Mouse (Mus musculus): ENCODE data around the gene Edaradd. TPM values are rescaled to one million over a fixed set of nuclear protein-coding genes. Genes with fewer than 3 reads are reported as not detected.
"Not testable (repeated sequence)": the region's sequence is repeated elsewhere in the genome, so short reads cannot be mapped to it uniquely, and the experiment has no call there.

Edaradd gene
- total RNA-seq, 2 experiments from 2014 or later, result 0.17 to 0.18 TPM

DNA sequence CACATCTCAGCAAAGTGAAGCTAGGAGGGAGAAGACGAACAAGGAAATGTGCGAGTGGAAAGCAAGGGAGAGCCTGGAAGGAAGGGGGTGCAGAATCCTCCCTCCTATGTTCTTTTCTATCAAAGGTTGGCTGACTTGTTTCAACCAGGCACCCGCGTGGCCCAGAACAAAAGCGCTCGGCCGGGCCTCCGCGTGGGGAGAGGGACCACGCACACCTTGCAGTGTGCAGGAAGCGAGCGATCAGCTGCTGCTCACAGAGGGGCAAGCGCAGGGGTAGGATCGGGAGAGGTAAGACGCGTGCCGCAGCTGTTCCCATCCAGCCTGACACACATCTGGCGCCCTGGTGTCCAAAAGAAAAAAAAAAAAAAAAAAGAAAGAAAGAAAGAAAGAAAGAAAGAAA, 867 bp downstream of the Edaradd start:
- no peak for DNase-seq (ENCODE audit: low spot score in 2 of 2)

DNA sequence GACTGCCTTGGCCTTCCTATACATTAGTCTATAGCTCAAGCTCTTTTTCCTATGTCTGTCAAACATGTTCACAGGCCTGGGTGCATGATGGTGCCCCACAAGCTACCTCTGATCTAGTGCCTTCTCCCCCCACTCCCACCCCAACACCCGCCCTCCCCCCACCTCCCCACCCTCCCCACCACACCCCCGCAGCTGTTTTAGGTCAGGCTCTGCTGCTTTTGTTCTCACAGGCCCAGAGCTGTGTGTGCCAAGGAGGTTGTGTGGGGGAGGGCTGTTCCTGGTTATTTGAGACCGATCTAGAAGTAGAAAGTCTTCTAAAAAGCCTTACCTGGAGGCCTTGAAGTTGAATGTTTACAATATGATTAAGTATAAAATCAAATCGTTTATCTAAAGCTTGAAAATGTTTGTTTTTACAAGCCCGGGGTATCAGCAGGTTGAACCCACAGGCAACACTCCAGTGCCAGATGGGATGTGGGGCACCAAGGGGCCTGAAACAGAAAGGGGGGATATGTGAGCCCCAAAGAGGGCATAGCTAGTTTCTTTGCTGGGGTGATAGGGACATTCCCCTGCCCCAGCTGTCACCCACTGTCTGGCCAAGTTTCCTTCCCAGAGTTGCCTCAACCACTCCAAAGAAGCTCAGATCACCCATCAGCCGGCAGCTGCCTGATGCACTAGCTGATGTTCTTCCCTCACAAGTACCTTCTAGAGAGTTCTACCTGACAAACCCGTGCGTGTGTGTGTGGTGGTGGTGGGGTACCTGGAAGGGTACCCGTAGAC, 8.9 kb downstream of the Edaradd start:
- no peak for DNase-seq (ENCODE audit: low spot score in 2 of 2)

DNA sequence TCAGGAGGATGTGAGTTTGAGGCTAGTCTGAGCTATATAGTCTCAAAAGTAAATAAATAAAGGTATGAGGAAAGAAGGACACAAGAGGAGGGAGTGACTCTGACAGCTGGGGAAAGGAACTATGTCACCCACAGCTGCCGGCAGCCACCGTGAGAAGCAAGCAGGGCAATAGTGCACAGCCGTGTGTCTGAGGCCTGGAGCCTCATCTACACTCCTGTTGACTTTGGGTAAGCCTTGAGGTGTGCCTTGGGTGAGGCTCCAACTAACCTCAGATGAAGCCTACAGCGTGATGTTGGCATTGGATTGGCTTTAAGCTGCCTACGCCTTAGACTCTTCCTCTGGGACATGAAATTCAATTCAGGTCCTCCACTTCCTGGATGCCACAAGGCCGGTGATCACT, 10.2 kb downstream of the Edaradd start:
- DNase-seq (ENCODE audit: low spot score in 2 of 2), result no peak

DNA sequence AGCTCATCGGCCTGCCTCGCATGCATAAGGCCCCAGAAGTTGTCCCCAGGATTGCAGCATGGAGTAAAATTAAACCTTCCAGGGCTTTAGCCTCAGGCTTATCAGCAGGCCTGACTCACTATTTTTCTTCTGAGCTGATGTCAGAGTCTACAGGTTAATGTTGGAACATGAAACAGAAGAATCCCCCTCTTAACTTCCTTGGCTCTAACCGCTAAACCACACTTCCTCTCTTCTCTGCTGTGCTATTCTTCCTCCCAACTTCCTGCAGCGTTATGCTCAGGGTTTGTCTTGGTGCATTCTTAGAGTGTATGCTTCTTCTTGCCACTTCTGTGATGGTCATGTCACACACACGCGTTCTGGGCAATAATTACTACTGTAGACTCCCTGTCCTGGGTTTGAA, 12.8 kb downstream of the Edaradd start:
- no peak for DNase-seq (ENCODE audit: low spot score in 2 of 2)

DNA sequence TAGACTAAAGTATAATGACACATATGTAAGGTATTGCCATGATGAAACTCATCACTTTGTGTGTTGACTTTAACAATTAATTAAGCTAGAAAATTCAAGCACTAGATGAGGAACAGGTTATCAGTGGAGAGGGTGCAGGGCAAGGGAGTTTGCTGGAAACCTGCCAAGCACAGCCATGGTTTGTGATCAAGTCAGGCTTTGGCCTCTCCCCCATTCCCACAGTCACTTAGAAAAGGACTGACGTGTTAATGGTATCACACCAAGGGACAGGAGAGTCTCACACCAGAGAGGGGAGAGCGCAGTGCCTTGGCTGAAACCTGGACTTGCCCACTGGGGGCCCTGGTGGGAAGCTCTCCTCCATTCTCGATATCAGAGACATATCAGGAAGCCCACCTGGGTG, 14.9 kb downstream of the Edaradd start:
- DNase-seq (ENCODE audit: low spot score in 2 of 2), result no peak

DNA sequence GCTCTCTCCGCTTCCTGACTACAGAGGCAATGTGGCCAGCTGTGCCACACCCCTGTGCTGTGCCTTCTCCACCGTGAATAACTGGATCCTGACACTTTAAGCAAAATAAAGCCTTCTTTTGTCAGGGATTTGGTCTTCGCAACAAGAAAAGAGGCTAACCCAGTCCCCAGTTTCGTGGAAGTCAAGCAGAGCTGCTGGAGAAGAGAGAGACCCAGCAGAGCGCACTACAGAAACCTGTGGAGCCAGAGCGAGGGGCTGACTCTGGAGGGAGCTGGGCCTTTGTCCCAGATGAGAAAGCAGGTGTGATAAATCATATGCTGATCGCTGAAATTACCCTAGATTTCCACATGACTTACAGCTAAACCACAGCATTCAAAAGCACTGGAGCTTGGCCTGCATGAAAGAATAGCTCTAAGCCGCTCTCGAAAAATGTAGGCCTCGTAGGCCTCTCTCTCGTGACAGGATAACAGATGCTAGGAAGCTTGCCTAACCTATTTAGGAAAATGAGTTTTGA, 16.9 kb downstream of the Edaradd start:
- DNase-seq (ENCODE audit: low spot score in 2 of 2), result no peak

DNA sequence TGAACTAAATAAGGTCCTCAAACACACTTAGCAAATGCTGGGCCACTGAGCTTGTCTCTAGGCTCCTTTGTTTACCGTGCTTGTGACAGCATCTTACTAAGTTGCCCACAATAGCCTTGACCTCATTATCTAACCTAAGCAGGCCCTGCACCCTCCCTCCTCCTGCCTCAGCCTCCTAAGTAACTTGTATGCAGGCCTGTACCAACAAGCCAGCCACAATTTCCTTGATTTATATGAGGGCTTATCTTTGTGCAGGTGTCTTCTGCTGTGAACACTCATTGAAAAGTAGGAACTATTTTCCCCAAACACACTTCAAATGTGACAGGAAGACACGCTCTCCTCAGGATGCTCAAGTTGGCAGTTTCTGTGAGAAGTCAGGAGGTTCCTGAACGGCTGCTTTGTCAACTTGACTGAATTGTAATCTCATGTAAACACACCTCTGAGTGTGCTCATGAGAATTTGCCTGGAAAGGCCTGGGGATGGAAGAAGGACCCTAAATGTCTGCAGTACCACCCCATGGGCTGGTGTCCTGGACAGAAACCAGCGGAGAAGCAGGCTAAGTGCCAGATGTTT, 17.5 kb downstream of the Edaradd start:
- no peak for DNase-seq (ENCODE audit: low spot score in 2 of 2)

DNA sequence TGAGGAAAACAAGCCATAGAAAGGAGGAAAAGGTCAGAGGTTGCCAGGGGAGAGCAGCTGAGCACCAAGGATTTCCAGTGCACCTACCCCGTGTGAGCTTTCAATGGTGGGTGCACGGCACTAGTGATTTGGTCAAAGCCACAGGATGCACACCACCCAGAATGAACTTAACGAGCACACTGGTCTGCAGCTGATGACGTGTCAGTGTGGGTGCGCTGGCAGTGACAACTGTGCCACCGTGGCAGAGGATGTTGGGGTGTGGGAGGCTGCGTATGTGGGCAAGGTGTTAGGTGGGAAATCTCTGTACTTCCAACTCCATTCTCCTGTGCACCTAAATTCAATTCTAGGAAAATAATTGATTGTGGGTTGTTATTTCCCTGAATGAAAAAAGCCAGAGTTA, 21.1 kb downstream of the Edaradd start:
- DNase-seq (ENCODE audit: low spot score in 2 of 2), result no peak

DNA sequence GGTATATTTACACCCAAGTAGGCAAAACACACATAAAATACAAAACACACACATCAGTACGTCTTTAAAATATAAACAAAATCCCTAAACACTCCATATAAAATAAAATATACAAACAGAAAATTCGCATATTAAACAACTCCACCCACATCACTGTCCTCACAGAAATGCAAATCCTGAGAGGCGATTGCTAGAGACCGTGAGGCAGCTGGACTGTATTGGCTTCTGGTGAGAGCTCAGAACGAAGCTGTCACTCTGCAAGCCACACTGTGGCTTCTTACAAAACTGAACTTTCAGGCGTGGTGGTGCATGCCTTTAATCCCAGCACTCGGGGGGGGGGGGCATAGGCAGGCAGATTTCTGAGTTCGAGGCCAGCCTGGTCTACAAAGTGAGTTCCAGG, 22.4 kb downstream of the Edaradd start:
- DNase-seq (ENCODE audit: low spot score in 2 of 2), result no peak

DNA sequence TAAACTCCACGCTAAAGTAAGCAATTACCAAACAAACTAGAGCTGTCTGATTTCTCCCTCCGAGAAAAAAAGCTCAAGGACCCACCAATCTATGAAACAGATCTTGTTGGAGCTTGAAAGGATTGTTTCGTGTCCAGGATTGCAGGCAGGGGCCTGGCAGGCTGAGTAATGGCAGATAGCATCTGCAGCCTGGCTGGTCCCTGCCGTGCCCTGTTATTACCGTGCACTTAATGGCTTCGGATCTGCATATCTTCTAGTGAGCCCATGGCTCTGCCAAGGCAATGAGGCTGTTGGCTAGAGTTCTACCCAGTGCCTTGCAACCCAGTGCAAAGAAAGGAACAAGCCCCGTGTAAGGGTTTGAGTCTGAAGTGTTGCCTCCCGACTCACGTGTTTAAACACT, 25.5 kb downstream of the Edaradd start:
- DNase-seq (ENCODE audit: low spot score in 2 of 2), result no peak

DNA sequence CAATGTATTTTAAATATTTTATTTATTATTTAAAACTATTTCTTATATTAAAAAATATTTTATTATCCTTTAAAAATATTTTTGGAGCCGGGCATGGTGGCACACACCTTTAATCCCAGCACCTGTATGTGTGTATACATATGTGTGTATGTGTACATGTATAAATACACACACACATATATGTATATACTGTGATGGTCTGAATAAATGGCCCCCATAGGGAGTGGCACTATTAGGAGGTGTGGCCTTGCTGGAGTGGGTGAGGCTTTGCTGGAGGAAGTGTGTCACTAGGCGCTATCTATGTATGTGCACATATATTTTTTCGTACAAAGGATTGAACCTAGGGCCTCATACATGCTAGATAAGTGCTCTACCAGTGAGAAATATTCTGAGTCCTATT, 27.7 kb downstream of the Edaradd start:
- no peak for DNase-seq (ENCODE audit: low spot score in 2 of 2)

DNA sequence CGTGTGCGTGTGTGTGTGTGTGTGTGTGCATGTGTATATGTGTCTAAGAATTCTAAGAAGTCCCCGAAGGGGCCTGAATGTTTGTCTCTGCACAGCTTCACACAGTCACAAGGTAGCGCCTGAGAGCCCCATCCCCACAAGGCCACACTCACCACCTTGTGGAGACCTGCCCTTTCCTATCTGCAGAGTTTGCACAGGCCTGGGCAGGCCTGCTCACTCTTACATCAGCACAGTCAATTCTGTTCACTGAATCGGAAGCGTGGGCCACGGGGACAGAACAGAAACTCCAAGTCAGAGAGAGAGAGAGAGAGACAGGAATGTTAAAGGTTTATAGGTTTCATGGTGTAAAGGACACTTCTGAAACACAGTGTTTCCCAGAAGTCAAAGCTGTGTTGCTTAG, 34.6 kb downstream of the Edaradd start:
- no peak for DNase-seq (ENCODE audit: low spot score in 2 of 2)

DNA sequence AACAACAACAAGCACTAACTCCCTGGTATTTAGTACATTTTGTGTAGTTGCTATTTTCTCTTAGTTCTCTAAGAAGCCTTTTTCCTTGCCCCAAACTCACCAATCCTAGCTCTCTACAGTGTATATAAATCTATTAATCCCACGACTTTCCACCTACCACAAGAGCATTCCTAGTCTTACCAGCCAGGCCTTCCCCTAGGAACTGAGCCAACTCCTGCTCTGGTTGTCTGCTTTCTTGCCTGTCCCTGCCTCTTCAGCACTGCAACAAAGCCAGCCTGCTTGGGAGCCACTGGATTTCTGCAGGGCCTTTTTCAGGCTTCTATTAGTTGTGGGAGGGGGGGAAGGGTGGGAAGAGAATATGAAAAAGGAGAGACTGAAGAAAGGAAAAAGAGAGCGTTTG, 35.0 kb downstream of the Edaradd start:
- DNase-seq (ENCODE audit: low spot score in 2 of 2), result no peak

DNA sequence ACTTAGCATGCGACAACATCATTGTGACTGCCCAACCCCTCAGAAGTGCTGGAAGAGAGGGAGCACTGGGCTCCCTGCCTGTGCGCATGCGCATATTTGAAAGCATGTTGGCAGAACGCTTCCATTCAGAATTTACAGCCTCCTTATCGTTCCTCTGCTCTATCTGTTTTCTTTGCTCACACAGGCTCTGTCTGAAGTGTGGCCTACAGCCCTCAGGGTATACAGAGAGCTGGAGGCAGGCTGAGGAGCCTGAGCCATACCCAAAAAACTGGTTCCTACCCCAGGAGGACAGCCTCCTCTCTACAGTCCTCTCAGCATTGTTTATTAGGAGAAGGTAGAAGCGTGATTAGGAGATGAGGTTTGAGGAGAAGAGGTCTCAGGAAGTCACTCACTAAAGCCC, 40.4 kb downstream of the Edaradd start:
- no peak for DNase-seq (ENCODE audit: low spot score in 2 of 2)

DNA sequence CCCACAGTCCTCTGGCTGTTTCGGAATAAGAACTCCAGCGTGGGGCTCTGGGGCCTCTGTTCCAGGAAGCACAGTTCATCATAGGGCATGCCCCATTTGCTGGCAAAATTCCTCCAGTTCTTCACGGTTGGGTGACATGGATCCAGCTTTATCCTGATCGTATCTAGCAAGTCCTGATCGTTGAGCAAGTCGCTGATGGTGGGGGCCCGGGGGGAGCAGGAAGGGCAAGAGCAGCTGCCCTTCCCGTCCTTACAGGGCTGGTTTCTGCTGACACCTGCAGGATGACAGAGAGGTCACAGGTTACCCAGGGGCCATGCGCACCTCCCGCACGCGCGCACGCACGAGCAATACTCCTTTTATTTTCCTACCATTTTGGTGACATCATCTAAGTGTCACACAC, 41.9 kb downstream of the Edaradd start:
- DNase-seq (ENCODE audit: low spot score in 2 of 2), result no peak

DNA sequence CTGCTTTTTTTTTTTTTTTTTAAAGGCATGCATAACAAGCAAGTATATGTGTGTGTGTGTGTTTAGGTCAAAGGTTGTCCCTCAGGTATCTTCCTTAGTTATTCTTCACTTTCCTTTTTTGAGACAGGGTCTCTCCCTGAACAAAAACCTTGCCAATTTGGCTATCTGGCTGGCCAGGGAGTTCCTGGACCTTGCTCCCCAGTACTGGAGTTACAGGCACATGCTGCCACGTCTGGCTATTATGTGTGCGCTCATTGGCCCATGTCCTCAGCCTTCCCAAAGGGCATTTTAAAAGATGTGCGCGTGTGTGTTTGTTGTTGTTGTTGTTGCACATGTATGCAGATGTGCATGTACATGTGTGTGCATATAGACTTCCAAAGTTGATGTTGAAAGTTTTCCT, 43.4 kb downstream of the Edaradd start:
- no peak for DNase-seq (ENCODE audit: low spot score in 2 of 2)

DNA sequence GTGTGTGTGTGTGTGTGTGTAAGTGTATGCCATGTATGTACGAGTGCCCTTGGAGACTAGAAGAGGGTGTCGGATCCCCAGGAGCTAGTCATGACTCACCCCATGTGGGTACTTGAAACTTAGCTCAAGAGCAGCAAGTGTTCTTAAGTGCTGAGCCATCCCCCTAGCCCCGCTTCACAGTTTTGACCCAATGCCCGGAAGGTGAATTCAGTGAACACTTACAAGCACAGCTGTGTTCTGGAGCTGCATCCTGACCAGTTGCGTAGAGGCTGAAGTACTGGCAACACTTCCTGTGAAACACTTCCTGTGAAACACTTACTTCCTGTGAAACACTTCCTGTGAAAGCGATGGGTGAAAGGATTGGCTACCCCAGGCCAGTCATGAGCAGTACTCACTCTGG, 45.0 kb downstream of the Edaradd start:
- DNase-seq (ENCODE audit: low spot score in 2 of 2), result no peak

DNA sequence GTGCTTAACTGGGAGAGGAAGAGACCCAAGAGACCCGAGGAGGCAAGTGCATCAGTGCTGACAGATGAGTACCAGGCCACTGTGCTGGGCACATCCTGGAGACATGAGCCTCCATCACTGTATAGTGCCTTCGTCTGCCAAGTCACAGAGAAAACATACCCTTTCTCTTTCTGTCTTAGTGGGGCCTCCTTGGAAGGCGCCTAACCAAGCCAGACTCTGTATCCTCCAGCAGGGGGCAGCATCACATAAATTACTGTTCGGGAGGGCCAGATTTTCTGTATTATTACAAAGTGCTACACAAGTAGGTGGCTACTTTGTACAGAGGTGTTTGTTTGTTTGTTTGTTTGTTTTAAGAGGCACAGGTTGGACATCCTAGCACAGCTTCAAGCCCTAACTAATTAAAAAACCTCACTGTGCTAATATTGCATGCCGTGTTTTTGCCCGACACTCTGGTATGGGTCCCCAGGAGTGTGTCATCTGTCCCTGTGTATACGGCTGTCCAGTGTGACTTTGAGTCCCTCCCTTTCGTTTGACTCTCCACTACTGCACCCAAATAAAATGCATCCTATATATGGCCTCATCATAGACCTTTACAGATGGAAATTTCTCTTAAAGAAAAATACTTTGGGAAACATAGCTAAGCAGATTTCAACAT, 46.4 kb downstream of the Edaradd start:
- peak; percentile 69 to 79 for DNase-seq (ENCODE audit: low spot score in 2 of 2)

DNA sequence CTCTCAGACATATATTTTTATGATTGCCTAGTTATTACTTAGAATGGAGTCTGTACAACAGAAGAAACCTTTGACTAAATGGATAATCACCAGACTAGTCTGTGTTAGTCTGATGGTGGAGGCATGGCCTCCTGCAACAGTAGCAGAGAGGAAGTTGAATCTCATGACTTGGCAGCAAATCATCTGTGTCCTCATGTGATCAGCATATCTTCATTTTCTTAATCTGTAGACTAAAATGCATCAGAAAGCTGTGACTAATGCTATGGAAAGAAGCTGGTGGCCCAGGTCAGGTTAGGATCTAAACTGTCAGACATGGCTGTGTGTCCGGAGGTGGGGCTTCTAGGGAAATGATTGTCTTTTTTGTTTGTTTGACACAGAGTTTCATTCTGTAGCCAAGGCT, 51.8 kb downstream of the Edaradd start:
- DNase-seq (ENCODE audit: low spot score in 2 of 2), result no peak

DNA sequence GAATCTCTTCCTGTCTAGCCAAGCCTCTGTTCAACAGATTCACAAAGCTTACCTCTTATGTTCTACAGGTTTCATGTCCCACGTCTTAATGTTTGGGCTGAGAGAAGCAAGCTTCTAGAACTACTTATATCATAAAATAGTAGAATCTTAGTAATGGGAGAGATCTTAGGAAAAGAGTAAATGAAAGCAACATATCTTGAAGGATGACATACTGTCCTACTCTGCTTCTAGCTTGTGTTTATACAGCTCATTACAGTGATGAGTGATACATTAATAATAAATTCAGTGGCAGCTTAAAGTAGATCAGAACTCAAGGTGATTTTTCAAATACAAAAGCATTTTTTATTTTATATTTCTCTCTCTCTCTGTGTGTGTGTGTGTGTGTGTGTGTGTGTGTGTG, 55.4 kb downstream of the Edaradd start, which contains the start of gene Lgals8:
Lgals8 (minus strand) TSS at position 101 of the 400 bp plus-strand sequence.
- no peak for DNase-seq (ENCODE audit: low spot score in 2 of 2)

DNA sequence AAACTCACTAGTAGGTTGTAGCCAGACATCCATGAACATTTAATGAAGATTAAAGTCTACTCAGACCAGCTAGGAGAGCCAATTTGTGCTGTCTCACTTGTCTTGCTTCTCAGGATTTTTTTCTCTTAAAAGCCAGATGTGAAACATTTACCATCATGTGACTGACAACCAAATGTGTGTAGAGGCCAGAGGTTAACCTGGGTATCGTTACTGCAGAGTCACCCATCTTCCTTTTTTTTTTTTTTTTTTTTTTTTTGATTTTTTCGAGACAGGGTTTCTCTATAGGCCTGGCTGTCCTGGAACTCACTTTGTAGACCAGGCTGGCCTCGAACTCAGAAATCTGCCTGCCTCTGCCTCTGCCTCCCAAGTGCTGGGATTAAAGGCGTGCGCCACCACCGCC, 56.1 kb downstream of the Edaradd start:
- not testable (repeated sequence) for DNase-seq (ENCODE audit: low spot score in 2 of 2)

DNA sequence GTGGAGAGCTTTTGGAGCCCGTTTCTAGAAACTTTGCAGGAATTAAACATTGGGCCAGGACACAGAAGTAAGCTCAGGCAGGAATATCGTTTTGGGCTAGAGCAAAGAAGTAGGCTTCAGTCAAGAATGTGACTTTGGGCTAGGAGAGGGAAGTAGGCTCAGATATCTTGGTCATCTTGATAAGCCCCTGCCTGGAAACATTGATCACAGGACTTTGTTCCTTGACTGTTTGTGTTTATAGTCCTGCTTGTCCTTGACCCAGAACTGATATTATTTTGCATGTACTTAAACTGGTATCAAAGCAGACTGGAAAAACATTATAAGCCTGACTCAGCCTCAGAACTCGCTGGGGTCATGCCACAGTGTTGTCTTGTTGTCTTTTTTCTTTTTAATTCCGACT, 57.6 kb downstream of the Edaradd start:
- DNase-seq (ENCODE audit: low spot score in 2 of 2), result no peak
